Mouse (Mus musculus): ENCODE measurements around the gene Retnla.

- no peak for TF ChIP-seq CTCF (IDR thresholded peaks at IDR 0.05; ENCODE audit: low read depth)
- TF ChIP-seq EP300 (optimal IDR thresholded peaks at IDR 0.05), result no peak
Observed at GRCm38 (mm10) chr16:48871754-48872153, 29.4 kb downstream of the Retnla start.

Measured in stomach, postnatal 0 days (tissue).